Mouse (Mus musculus) heart, embryonic 14.5 days (tissue): Measurements from ENCODE around the gene Trp53i13. TPM values are rescaled to one million over a fixed set of nuclear protein-coding genes. Genes with fewer than 3 reads are reported as not detected.
A peak's percentile ranks its signal among the peaks of the same experiment; 100 is the strongest.

ENCODE experiments used
- ATAC-seq: fragments of 200-750 bp; cut with Nextera tagmentation; 2 replicates; pipeline ENCODE4 v1.8.0; 2017; ENCODE audit warnings: low read depth, moderate TSS enrichment; ENCODE audit not compliant: insufficient number of reproducible peaks, insufficient read depth, low FRiP score
- H3K27ac ChIP-seq, 2 experiments: fragments of 200-500 bp in 1 of 2; fragments of 300-500 bp in 1 of 2; sonication (generic) in 1 of 2; replicated peaks in 1 of 2; 2 replicates each; pipeline ENCODE4 v1.5.1; 2012 to 2014; ENCODE audit warnings: low read depth in 2 of 2, low read length in 2 of 2, control low read depth in 1 of 2, mild to moderate bottlenecking in 1 of 2, mixed read lengths in 1 of 2; ENCODE audit not compliant: control insufficient read depth in 1 of 2, insufficient read depth in 1 of 2
- H3K27me3 ChIP-seq: fragments of 300-500 bp; sonication (generic); 2 replicates; pipeline ENCODE4 v1.6.1; 2014; ENCODE audit warnings: mild to moderate bottlenecking, low read length, control low read depth; ENCODE audit not compliant: control insufficient read depth, insufficient read depth
- H3K36me3 ChIP-seq: fragments of 300-500 bp; sonication (generic); 2 replicates; pipeline ENCODE4 v1.6.1; 2014; ENCODE audit warnings: mild to moderate bottlenecking, control low read depth, low read length, mixed read lengths; ENCODE audit not compliant: control insufficient read depth, insufficient read depth
- H3K4me1 ChIP-seq, 2 experiments: fragments of 200-500 bp in 1 of 2; fragments of 300-500 bp in 1 of 2; sonication (generic) in 1 of 2; 2 replicates each; pipeline ENCODE4 v1.6.1; 2012 to 2014; ENCODE audit warnings: low read length in 2 of 2, control low read depth in 1 of 2, mixed read lengths in 1 of 2; ENCODE audit not compliant: control insufficient read depth in 2 of 2, insufficient read depth in 2 of 2
- H3K4me2 ChIP-seq: fragments of 300-500 bp; sonication (generic); 2 replicates; pipeline ENCODE4 v1.6.1; 2014; ENCODE audit warnings: mild to moderate bottlenecking, low read length
- H3K4me3 ChIP-seq, 2 experiments: fragments of 200-500 bp in 1 of 2; fragments of 300-500 bp in 1 of 2; sonication (generic) in 1 of 2; 2 replicates each; pipeline ENCODE4 v1.5.1; 2012 to 2014; ENCODE audit warnings: low read length in 2 of 2, mild to moderate bottlenecking in 2 of 2, control low read depth in 1 of 2, low read depth in 1 of 2, moderate library complexity in 1 of 2; ENCODE audit not compliant: control insufficient read depth in 1 of 2, insufficient read depth in 1 of 2
- H3K9ac ChIP-seq: fragments of 300-500 bp; sonication (generic); 2 replicates; pipeline ENCODE4 v1.6.1; 2014; ENCODE audit warnings: mild to moderate bottlenecking, low read length
- H3K9me3 ChIP-seq: fragments of 300-500 bp; sonication (generic); 2 replicates; pipeline ENCODE4 v1.6.1; 2016; ENCODE audit warnings: low read length, control low read depth; ENCODE audit not compliant: control insufficient read depth
- WGBS: fragments of 180-500 bp; shearing (Covaris S2); extraction: QIAGEN DNeasy Blood & Tissue Kit; methylation state at CpG from one replicate; pipeline ENCODE4 v1.1.7; 2014; 5-methylcytosine and 5-hydroxymethylcytosine counted together
- polyA plus RNA-seq: library from polyadenylated mRNA; unstranded; fragments of >200 nt; fragmentation: Nextera tagmentation; extraction: Ambion mirVana; gene quantifications from 2 replicates; pipeline ENCODE4 v1.2.1, GENCODE M21; 2014

Gene Trp53i13
- polyA plus RNA-seq, 1 experiment from 2014 or later = 30.0 TPM

- Histone ChIP-seq H3K36me3 (peaks cover 15% of the 10 kb centered on the region; the same call in 1 of the 2 replicates), H3K9me3 (no peaks in the 10 kb centered on the region), H3K27me3 (peaks cover 16% of the 10 kb centered on the region), H3K27ac (peak overlapping the region; percentile 93 to 96), H3K4me1 (peaks cover 39 to 57% of the 10 kb centered on the region in 2 experiments), H3K4me3 (no peak overlapping the region), H3K9ac (peak overlapping the region; percentile 5; the same call in 1 of the 2 replicates), H3K4me2 (peak overlapping the region; percentile 79)
- peak; percentile 37; the same call in 1 of the 2 replicates for ATAC-seq
- 16% methylated on average over 4 of the region's 4 CpGs for WGBS
Observed at GRCm38 (mm10) chr11:77464684-77465083, 51.1 kb downstream of the Trp53i13 start.

- H3K4me2 ChIP-seq = peak overlapping the region; percentile 79
- H3K36me3 ChIP-seq = peaks cover 15% of the 10 kb centered on the region; the same call in 1 of the 2 replicates
- WGBS = 55% methylated on average over 10 of the region's 10 CpGs
- H3K4me1 ChIP-seq = peaks cover 39 to 57% of the 10 kb centered on the region in 2 experiments
- H3K4me3 ChIP-seq = peak overlapping the region in 1 of 2 experiments; percentile 65; a peak in 2 of 4 replicates
- peak overlapping the region; percentile 93 to 96 for H3K27ac ChIP-seq
- peak overlapping the region; percentile 87 for H3K9ac ChIP-seq
- H3K9me3 ChIP-seq = no peaks in the 10 kb centered on the region
- peaks cover 13% of the 10 kb centered on the region for H3K27me3 ChIP-seq
- no peak for ATAC-seq
Observed at GRCm38 (mm10) chr11:77463786-77464185, 52.0 kb downstream of the Trp53i13 start.

- H3K27ac ChIP-seq = peak overlapping the region; percentile 93 to 96
- peaks cover 10% of the 10 kb centered on the region for H3K27me3 ChIP-seq
- no peaks in the 10 kb centered on the region for H3K9me3 ChIP-seq
- peak overlapping the region; percentile 87 for H3K9ac ChIP-seq
- no peak for ATAC-seq
- peak overlapping the region; percentile 79 for H3K4me2 ChIP-seq
- 26% methylated on average over 8 of the region's 8 CpGs for WGBS
- peaks cover 17% of the 10 kb centered on the region for H3K36me3 ChIP-seq
- peaks cover 39 to 57% of the 10 kb centered on the region in 2 experiments for H3K4me1 ChIP-seq
- peak overlapping the region; percentile 65 for H3K4me3 ChIP-seq
Observed at GRCm38 (mm10) chr11:77463101-77463445, 52.7 kb downstream of the Trp53i13 start.

DNA sequence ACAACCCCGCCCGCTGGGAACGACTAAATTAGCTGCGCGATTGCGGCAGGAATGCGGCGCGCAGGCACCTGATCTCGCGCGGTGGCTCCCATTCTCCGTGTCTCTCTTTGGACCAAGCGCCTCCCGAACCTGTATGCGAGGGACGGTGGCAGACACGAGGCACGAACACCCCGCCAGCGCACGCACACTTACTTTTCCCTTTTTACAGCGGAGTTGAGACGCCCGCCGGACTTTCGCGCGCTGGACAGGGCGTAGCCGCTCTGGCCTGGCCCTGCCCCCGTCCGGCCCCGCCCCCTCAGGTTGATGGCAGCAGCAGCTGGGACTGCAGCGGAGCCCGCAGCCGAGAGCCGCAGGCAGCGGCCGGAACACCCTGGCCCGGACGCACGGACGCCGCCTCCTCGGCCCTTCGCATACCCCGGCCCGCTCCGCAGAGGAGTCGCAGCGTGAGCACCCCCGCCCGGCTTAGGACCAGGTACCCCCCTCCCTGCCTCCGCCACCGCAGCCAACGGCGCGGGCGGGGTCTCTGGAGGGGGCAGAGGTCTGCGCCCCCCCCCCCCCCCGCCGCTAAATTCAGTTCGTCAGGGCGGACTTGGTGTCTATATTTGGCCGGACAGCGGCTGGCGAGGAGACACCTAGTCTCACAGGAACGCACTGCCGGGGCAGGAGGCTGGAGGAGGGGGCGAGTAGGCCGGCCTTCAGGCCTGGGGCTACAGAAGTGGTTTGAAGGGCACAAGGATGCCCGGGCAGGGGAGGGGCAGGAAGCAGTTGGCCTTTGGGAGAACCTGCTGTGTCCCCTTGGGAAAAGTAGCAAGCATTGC is 53.3 kb downstream of the Trp53i13 start, which contains the start of gene Coro6:
Gene Coro6 (plus strand): TSS at position 129 of the 818 bp plus-strand sequence.
- under 1% methylated on average over 72 of the region's 73 CpGs for WGBS
- ATAC-seq = peak; percentile 78
- Histone ChIP-seq H3K36me3 (peaks cover 22% of the 10 kb centered on the region), H3K27ac (peak within 1 kb of the TSS; percentile 93 to 96), H3K27me3 (peaks cover 10% of the 10 kb centered on the region), H3K4me1 (peaks cover 35 to 57% of the 10 kb centered on the region in 2 experiments), H3K4me3 (peak within 1 kb of the TSS; percentile 65), H3K9me3 (no peaks in the 10 kb centered on the region), H3K9ac (peak within 1 kb of the TSS; percentile 87), H3K4me2 (peak within 1 kb of the TSS; percentile 79)

DNA sequence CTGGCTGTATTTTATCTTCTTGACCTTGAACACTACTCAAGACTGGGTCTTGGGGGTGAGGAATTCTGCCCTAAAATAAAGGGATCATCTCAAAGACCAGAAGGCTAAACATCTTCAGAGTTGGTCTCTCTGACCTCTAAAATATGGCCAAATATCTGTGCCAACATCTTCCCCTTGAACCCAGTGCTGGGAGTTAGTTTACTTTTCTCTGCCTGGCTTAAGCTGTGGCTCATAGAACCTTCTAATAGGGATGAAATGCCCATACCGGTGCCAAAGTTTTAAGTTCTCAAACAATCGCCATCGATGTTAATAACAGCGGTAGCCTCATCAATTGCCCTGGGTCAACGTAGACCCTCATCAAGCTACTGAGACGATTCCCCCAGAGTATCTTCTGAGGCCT is 53.9 kb downstream of the Trp53i13 start:
- Histone ChIP-seq H3K9ac (peak overlapping the region; percentile 87), H3K4me1 (peaks cover 33 to 56% of the 10 kb centered on the region in 2 experiments), H3K4me2 (peak overlapping the region; percentile 79), H3K4me3 (peak overlapping the region; percentile 65), H3K36me3 (peaks cover 26% of the 10 kb centered on the region), H3K27me3 (peaks cover 10% of the 10 kb centered on the region), H3K27ac (peak overlapping the region; percentile 93 to 96), H3K9me3 (no peaks in the 10 kb centered on the region)
- ATAC-seq = no peak
- WGBS = 4% methylated on average over 6 of the region's 6 CpGs

Other genes starting within 250 kb of the Trp53i13 start
- gene Coro6, start 53.6 kb downstream of the Trp53i13 start, polyA plus RNA-seq = 55.5 and 59.6 TPM in 2 replicates
- 5.1 and 5.2 TPM in 2 replicates for gene Ankrd13b, start 26.3 kb downstream of the Trp53i13 start, polyA plus RNA-seq
- 13.6 and 15.2 TPM in 2 replicates for gene Git1, start 22.4 kb downstream of the Trp53i13 start, polyA plus RNA-seq
- gene Abhd15, start 859 bp downstream of the Trp53i13 start, polyA plus RNA-seq = 1.6 and 1.8 TPM in 2 replicates
- not detected in 2 replicates for gene Gm10392, start 3.2 kb upstream of the Trp53i13 start, polyA plus RNA-seq
- gene Taok1, start 91.8 kb upstream of the Trp53i13 start, polyA plus RNA-seq = 20.4 and 20.8 TPM in 2 replicates
- gene Nufip2, start 170.2 kb upstream of the Trp53i13 start, polyA plus RNA-seq = 4.7 and 5.4 TPM in 2 replicates
- gene Cryba1, start 209.3 kb upstream of the Trp53i13 start, polyA plus RNA-seq = not detected in 2 replicates
- gene Myo18a, start 247.3 kb upstream of the Trp53i13 start, polyA plus RNA-seq = 114 and 115 TPM in 2 replicates